Mouse (Mus musculus): Measurements from ENCODE around the gene Smim5. TPM values are rescaled to one million over a fixed set of nuclear protein-coding genes. Genes with fewer than 3 reads are reported as not detected.

Smim5 gene
- polyA plus RNA-seq, 1 experiment from 2014 or later = 2.0 TPM

GRCm38 (mm10) chr11:115906116-115906515, 6.3 kb downstream of the Smim5 start:
- Histone ChIP-seq H3K4me3 (ENCODE audit: low read depth, low read length) (no peak overlapping the region), H3K27ac (ENCODE audit: low read depth, low read length) (no peak overlapping the region), H3K27me3 (ENCODE audit: control insufficient read depth, insufficient read depth, low read length) (no peaks in the 10 kb centered on the region), H3K9me3 (ENCODE audit: control insufficient read depth, low read length) (no peaks in the 10 kb centered on the region), H3K9ac (ENCODE audit: low read length) (no peak overlapping the region), H3K36me3 (ENCODE audit: control insufficient read depth, insufficient read depth, low read length) (no peaks in the 10 kb centered on the region), H3K4me1 (ENCODE audit: control insufficient read depth, insufficient read depth, low read length) (no peaks in the 10 kb centered on the region), H3K4me2 (ENCODE audit: low read depth) (no peak overlapping the region)
- WGBS = 84% methylated on average over 3 of the region's 3 CpGs
- DNase-seq (ENCODE audit: low spot score) (no peak), ATAC-seq (ENCODE audit: insufficient read depth, low FRiP score, low TSS enrichment) (no peak)

DNA sequence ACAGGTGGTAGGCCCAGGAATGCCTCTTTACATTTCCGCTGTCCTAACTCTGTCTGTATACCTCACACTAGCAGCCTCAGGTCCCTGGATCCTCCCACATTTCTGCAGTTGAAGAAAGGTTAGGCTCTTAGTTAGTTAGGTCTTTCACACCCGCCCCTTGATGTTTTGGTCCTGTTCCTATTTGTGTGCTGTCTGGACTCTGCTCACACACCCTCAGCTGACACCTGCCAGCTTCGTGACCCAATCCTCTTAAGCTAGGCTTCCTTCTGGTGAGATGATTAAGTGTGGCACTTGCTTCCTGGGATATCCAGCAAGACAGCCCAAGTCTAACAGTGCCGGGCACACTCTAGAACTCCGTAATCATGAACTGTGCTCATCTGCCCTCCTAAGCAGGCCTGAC, 6.8 kb downstream of the Smim5 start:
- H3K27me3 ChIP-seq (ENCODE audit: control insufficient read depth, insufficient read depth, low read length) = no peaks in the 10 kb centered on the region
- no peaks in the 10 kb centered on the region for H3K36me3 ChIP-seq (ENCODE audit: control insufficient read depth, insufficient read depth, low read length)
- no peaks in the 10 kb centered on the region for H3K9me3 ChIP-seq (ENCODE audit: control insufficient read depth, low read length)
- 89% methylated on average over 5 of the region's 5 CpGs for WGBS
- H3K4me3 ChIP-seq (ENCODE audit: low read depth, low read length) = no peak overlapping the region
- no peak overlapping the region for H3K9ac ChIP-seq (ENCODE audit: low read length)
- no peak overlapping the region for H3K27ac ChIP-seq (ENCODE audit: low read depth, low read length)
- no peak overlapping the region for H3K4me2 ChIP-seq (ENCODE audit: low read depth)
- no peak for DNase-seq (ENCODE audit: low spot score)
- ATAC-seq (ENCODE audit: insufficient read depth, low FRiP score, low TSS enrichment) = no peak
- no peaks in the 10 kb centered on the region for H3K4me1 ChIP-seq (ENCODE audit: control insufficient read depth, insufficient read depth, low read length)

DNA sequence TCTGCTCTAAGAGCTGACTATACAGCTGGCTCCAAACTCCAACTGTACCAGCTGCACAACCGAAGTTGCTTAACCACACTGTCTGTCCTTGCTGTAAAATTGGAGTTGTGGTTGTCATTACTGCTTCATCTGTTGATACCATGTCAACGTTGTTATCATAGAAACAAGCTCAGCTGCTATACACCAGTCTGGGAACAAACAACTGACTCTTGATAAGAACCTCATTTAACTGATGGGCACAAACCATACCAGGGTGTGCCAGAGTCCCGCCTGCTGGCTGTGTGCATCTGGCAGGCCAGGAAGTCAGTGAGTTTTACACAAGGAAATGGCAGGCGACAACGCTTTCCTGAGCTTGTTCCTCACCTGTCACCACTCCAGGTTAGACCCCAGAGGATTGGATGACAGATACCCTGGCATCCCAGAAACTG, 11.4 kb downstream of the Smim5 start:
- no peak overlapping the region for H3K4me3 ChIP-seq (ENCODE audit: low read depth, low read length)
- H3K4me2 ChIP-seq (ENCODE audit: low read depth) = no peak overlapping the region
- H3K9me3 ChIP-seq (ENCODE audit: control insufficient read depth, low read length) = no peaks in the 10 kb centered on the region
- WGBS = 96% methylated on average over 5 of the region's 5 CpGs
- DNase-seq (ENCODE audit: low spot score) (no peak), ATAC-seq (ENCODE audit: insufficient read depth, low FRiP score, low TSS enrichment) (no peak)
- no peaks in the 10 kb centered on the region for H3K36me3 ChIP-seq (ENCODE audit: control insufficient read depth, insufficient read depth, low read length)
- no peak overlapping the region for H3K27ac ChIP-seq (ENCODE audit: low read depth, low read length)
- no peaks in the 10 kb centered on the region for H3K27me3 ChIP-seq (ENCODE audit: control insufficient read depth, insufficient read depth, low read length)
- no peaks in the 10 kb centered on the region for H3K4me1 ChIP-seq (ENCODE audit: control insufficient read depth, insufficient read depth, low read length)
- H3K9ac ChIP-seq (ENCODE audit: low read length) = no peak overlapping the region

GRCm38 (mm10) chr11:115911632-115912376, 12.0 kb downstream of the Smim5 start, which contains the start of gene Smim6:
Smim6 (plus strand) TSS chr11:115912017.
- no peaks in the 10 kb centered on the region for H3K4me1 ChIP-seq (ENCODE audit: control insufficient read depth, insufficient read depth, low read length)
- no peak for DNase-seq (ENCODE audit: low spot score)
- no peaks in the 10 kb centered on the region for H3K9me3 ChIP-seq (ENCODE audit: control insufficient read depth, low read length)
- no peak within 1 kb of the TSS for H3K9ac ChIP-seq (ENCODE audit: low read length)
- H3K27ac ChIP-seq (ENCODE audit: low read depth, low read length) = no peak within 1 kb of the TSS
- H3K27me3 ChIP-seq (ENCODE audit: control insufficient read depth, insufficient read depth, low read length) = no peaks in the 10 kb centered on the region
- no peak for ATAC-seq (ENCODE audit: insufficient read depth, low FRiP score, low TSS enrichment)
- no peak within 1 kb of the TSS for H3K4me2 ChIP-seq (ENCODE audit: low read depth)
- 82% methylated on average over 11 of the region's 11 CpGs for WGBS
- H3K36me3 ChIP-seq (ENCODE audit: control insufficient read depth, insufficient read depth, low read length) = no peaks in the 10 kb centered on the region
- no peak within 1 kb of the TSS for H3K4me3 ChIP-seq (ENCODE audit: low read depth, low read length)

- 94% methylated on average over 4 of the region's 4 CpGs for WGBS
- Histone ChIP-seq H3K36me3 (ENCODE audit: control insufficient read depth, insufficient read depth, low read length) (no peaks in the 10 kb centered on the region), H3K4me2 (ENCODE audit: low read depth) (no peak overlapping the region), H3K9ac (ENCODE audit: low read length) (no peak overlapping the region), H3K4me1 (ENCODE audit: control insufficient read depth, insufficient read depth, low read length) (no peaks in the 10 kb centered on the region), H3K27me3 (ENCODE audit: control insufficient read depth, insufficient read depth, low read length) (no peaks in the 10 kb centered on the region), H3K9me3 (ENCODE audit: control insufficient read depth, low read length) (no peaks in the 10 kb centered on the region), H3K4me3 (ENCODE audit: low read depth, low read length) (no peak overlapping the region), H3K27ac (ENCODE audit: low read depth, low read length) (no peak overlapping the region)
- DNase-seq (ENCODE audit: low spot score) (no peak), ATAC-seq (ENCODE audit: insufficient read depth, low FRiP score, low TSS enrichment) (no peak)
Observed at GRCm38 (mm10) chr11:115916579-115916978, 16.8 kb downstream of the Smim5 start.

GRCm38 (mm10) chr11:115918637-115919036, 18.9 kb downstream of the Smim5 start:
- 86% methylated on average over 5 of the region's 5 CpGs for WGBS
- Histone ChIP-seq H3K4me3 (ENCODE audit: low read depth, low read length) (no peak overlapping the region), H3K27ac (ENCODE audit: low read depth, low read length) (no peak overlapping the region), H3K27me3 (ENCODE audit: control insufficient read depth, insufficient read depth, low read length) (no peaks in the 10 kb centered on the region), H3K4me2 (ENCODE audit: low read depth) (no peak overlapping the region), H3K9ac (ENCODE audit: low read length) (no peak overlapping the region), H3K36me3 (ENCODE audit: control insufficient read depth, insufficient read depth, low read length) (no peaks in the 10 kb centered on the region), H3K9me3 (ENCODE audit: control insufficient read depth, low read length) (no peaks in the 10 kb centered on the region), H3K4me1 (ENCODE audit: control insufficient read depth, insufficient read depth, low read length) (no peaks in the 10 kb centered on the region)
- no peak for DNase-seq (ENCODE audit: low spot score)
- no peak for ATAC-seq (ENCODE audit: insufficient read depth, low FRiP score, low TSS enrichment)

DNA sequence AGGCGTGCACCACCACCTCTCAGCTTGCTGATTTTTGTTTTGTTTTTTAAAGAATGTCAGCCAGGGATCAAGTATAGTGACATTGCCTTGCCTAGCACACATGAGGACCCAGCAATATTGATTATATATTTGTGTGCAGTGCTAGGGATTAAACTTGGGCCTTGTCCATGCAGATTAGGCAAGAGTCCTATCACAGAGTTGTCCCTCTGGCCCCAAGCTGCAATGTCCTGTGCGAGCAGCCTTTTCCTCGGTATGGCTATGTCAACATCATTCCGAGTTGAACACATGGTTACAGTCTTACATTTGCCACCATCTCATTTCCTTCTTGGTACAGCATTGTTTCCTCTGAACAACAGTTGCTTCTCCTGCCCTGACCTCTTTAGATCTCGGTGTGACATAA, 19.3 kb downstream of the Smim5 start:
- H3K4me3 ChIP-seq (ENCODE audit: low read depth, low read length) = no peak overlapping the region
- no peak overlapping the region for H3K9ac ChIP-seq (ENCODE audit: low read length)
- H3K27ac ChIP-seq (ENCODE audit: low read depth, low read length) = no peak overlapping the region
- no peaks in the 10 kb centered on the region for H3K36me3 ChIP-seq (ENCODE audit: control insufficient read depth, insufficient read depth, low read length)
- H3K4me2 ChIP-seq (ENCODE audit: low read depth) = no peak overlapping the region
- WGBS = 92% methylated on average over 5 of the region's 5 CpGs
- DNase-seq (ENCODE audit: low spot score) (no peak), ATAC-seq (ENCODE audit: insufficient read depth, low FRiP score, low TSS enrichment) (no peak)
- no peaks in the 10 kb centered on the region for H3K27me3 ChIP-seq (ENCODE audit: control insufficient read depth, insufficient read depth, low read length)
- H3K9me3 ChIP-seq (ENCODE audit: control insufficient read depth, low read length) = no peaks in the 10 kb centered on the region
- H3K4me1 ChIP-seq (ENCODE audit: control insufficient read depth, insufficient read depth, low read length) = no peaks in the 10 kb centered on the region

GRCm38 (mm10) chr11:115920110-115920818, 20.5 kb downstream of the Smim5 start:
- H3K27ac ChIP-seq (ENCODE audit: low read depth, low read length) = no peak overlapping the region
- H3K9me3 ChIP-seq (ENCODE audit: control insufficient read depth, low read length) = no peaks in the 10 kb centered on the region
- no peak overlapping the region for H3K4me2 ChIP-seq (ENCODE audit: low read depth)
- no peaks in the 10 kb centered on the region for H3K27me3 ChIP-seq (ENCODE audit: control insufficient read depth, insufficient read depth, low read length)
- H3K4me1 ChIP-seq (ENCODE audit: control insufficient read depth, insufficient read depth, low read length) = no peaks in the 10 kb centered on the region
- H3K9ac ChIP-seq (ENCODE audit: low read length) = no peak overlapping the region
- no peaks in the 10 kb centered on the region for H3K36me3 ChIP-seq (ENCODE audit: control insufficient read depth, insufficient read depth, low read length)
- DNase-seq (ENCODE audit: low spot score) = peak; percentile 23
- WGBS = 52% methylated on average over 6 of the region's 6 CpGs
- H3K4me3 ChIP-seq (ENCODE audit: low read depth, low read length) = no peak overlapping the region
- ATAC-seq (ENCODE audit: insufficient read depth, low FRiP score, low TSS enrichment) = no peak

GRCm38 (mm10) chr11:115921986-115922385, 22.2 kb downstream of the Smim5 start:
- 88% methylated on average over 1 of the region's 1 CpGs for WGBS
- Histone ChIP-seq H3K36me3 (ENCODE audit: control insufficient read depth, insufficient read depth, low read length) (no peaks in the 10 kb centered on the region), H3K4me1 (ENCODE audit: control insufficient read depth, insufficient read depth, low read length) (no peaks in the 10 kb centered on the region), H3K27ac (ENCODE audit: low read depth, low read length) (no peak overlapping the region), H3K4me2 (ENCODE audit: low read depth) (no peak overlapping the region), H3K4me3 (ENCODE audit: low read depth, low read length) (no peak overlapping the region), H3K9me3 (ENCODE audit: control insufficient read depth, low read length) (no peaks in the 10 kb centered on the region), H3K27me3 (ENCODE audit: control insufficient read depth, insufficient read depth, low read length) (no peaks in the 10 kb centered on the region), H3K9ac (ENCODE audit: low read length) (no peak overlapping the region)
- ATAC-seq (ENCODE audit: insufficient read depth, low FRiP score, low TSS enrichment) (no peak), DNase-seq (ENCODE audit: low spot score) (no peak)

Measured in neural tube, embryonic 11.5 days (tissue).